Mouse (Mus musculus): Measurements from ENCODE around the gene Stxbp5.

DNA sequence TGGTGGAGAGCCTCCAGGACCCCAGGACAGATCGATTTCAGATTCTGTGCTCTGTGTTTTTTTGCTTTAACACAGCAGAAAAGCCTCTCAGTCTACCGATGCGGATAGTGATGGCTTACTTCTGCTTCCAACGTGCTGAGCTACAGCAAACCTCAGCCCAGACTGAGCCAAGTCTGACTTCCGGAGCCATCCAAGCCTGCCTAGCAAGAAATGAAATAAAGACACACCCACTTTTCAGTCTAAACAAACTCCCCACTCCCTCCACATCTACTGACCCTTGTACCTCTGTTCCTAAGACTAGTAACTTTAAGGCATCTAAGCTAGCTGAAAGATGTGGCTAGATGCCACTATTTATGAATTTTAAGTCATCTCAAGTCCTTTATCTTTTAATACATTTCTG lies 182.8 kb downstream of the Stxbp5 start:
- TF ChIP-seq CHD2 (IDR thresholded peaks at IDR 0.05; ENCODE audit: low read depth, low read length), result no peak
- TF ChIP-seq ZNF384 (IDR thresholded peaks at IDR 0.05; ENCODE audit: low read depth, low read length), result no peak
- no peak for TF ChIP-seq HCFC1 (IDR thresholded peaks at IDR 0.05; ENCODE audit: borderline replicate concordance, insufficient read depth, low read length)

All from ES-E14 (cell line).